Mouse (Mus musculus): ENCODE data around the gene H2al2b.
"Not testable (repeated sequence)": the region's sequence is repeated elsewhere in the genome, so short reads cannot be mapped to it uniquely, and the experiment has no call there.

The H2al2b gene

GRCm38 (mm10) chrY:2720574-2720973 is at the start of gene H2al2b:
Gene H2al2b, minus strand, starts transcription at chrY:2720674.
- DNase-seq = not testable (repeated sequence)
